ENCODE assay signal across 23 mouse cellular contexts in genomic region chr2:36237557-36237956, GRCm38 (mm10).
"Had no signal": no experiment of that assay in that cellular context is flagged by ENCODE, and none has a peak within 500 bp of the region (broad histone marks: within the 10 kb centered on the region; RNA-seq: fewer than 3 reads in every experiment).

No protein-coding gene starts in this region.

- H3K4me2 ChIP-seq: forebrain, embryonic 15.5 days; heart, embryonic 11.5 days; hindbrain, embryonic 13.5 days; hindbrain, embryonic 15.5 days; kidney, embryonic 15.5 days; limb, embryonic 13.5 days had no signal

- ATAC-seq: forebrain, embryonic 15.5 days; forebrain, postnatal 0 days; hindbrain, postnatal 0 days; intestine, embryonic 16.5 days had no signal

- H3K27me3 ChIP-seq: forebrain, embryonic 15.5 days; hindbrain, embryonic 13.5 days; hindbrain, embryonic 15.5 days; kidney, embryonic 15.5 days; limb, embryonic 13.5 days had no signal

- H3K9me3 ChIP-seq: forebrain, embryonic 15.5 days; hindbrain, embryonic 13.5 days; hindbrain, embryonic 15.5 days; kidney, embryonic 15.5 days; limb, embryonic 13.5 days had no signal

- H3K9ac ChIP-seq: forebrain, embryonic 15.5 days; forebrain, postnatal 0 days; hindbrain, embryonic 13.5 days; hindbrain, embryonic 15.5 days; kidney, embryonic 15.5 days; limb, embryonic 13.5 days had no signal

- H3K36me3 ChIP-seq: forebrain, embryonic 15.5 days; hindbrain, embryonic 13.5 days; hindbrain, embryonic 15.5 days had no signal

- H3K4me3 ChIP-seq: forebrain, embryonic 15.5 days; heart, adult 2 months; hindbrain, embryonic 13.5 days; hindbrain, embryonic 15.5 days; kidney, embryonic 15.5 days; limb, embryonic 13.5 days had no signal

- DNase-seq: forebrain, postnatal 0 days; gastrocnemius, postnatal 14 days; gastrocnemius, postnatal 36 days; heart, adult 2 months; heart, postnatal 14 days; heart, postnatal 36 days; kidney, adult 11 months; kidney, adult 2 months; kidney, adult 9 months; kidney, postnatal 14 days; kidney, postnatal 36 days; layer of hippocampus, adult 9-11 months; layer of hippocampus, postnatal 36 days; left cerebral cortex, postnatal 4 days had no signal

- H3K27ac ChIP-seq: forebrain, embryonic 15.5 days; heart, adult 2 months; hindbrain, embryonic 13.5 days; hindbrain, embryonic 15.5 days; hindbrain, postnatal 0 days; kidney, embryonic 15.5 days; kidney, postnatal 0 days; limb, embryonic 13.5 days had no signal
